Mouse (Mus musculus): ENCODE measurements around the gene Pxn. TPM values are rescaled to one million over a fixed set of nuclear protein-coding genes. Genes with fewer than 3 reads are reported as not detected.
"Not testable (repeated sequence)": the region's sequence is repeated elsewhere in the genome, so short reads cannot be mapped to it uniquely, and the experiment has no call there.

Gene Pxn
- polyA plus RNA-seq, 1 experiment from 2014 or later = 11.3 TPM

DNA sequence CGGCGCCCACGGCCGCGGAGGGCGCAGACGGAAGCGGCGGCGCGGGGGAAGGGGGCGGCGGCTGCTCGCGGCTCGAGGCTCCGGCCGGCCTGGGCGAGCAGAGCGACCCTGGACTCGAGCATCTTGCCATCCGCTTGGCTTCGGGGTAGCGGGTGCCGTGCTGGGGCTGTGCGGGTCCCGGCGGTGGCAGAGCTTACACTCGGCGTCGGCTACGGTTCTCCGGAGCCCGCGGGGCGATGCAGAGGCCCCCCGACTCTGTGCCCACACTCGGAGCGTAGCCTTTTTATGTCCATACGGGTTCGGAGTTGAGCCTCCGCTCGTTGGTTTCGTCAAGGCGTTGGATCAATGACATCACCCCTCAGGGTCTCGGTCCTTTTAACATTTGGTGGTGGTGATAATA lies 58.9 kb downstream of the Pxn start:
- no peaks in the 10 kb centered on the region for H3K27me3 ChIP-seq (ENCODE audit: control insufficient read depth, insufficient read depth, low read length)
- peak; percentile 22; the same call in 1 of the 2 replicates for ATAC-seq (ENCODE audit: low FRiP score, low TSS enrichment)
- peak overlapping the region; percentile 96 for H3K4me3 ChIP-seq (replicated peaks; ENCODE audit: low read depth, low read length)
- peak; percentile 30 for DNase-seq
- H3K27ac ChIP-seq (replicated peaks; ENCODE audit: low read depth, low read length) = peak overlapping the region; percentile 77
- H3K36me3 ChIP-seq (ENCODE audit: control insufficient read depth, insufficient read depth, low read length) = peaks cover 35% of the 10 kb centered on the region
- no peaks in the 10 kb centered on the region for H3K9me3 ChIP-seq (ENCODE audit: control insufficient read depth, low read length)
- H3K4me1 ChIP-seq (ENCODE audit: control insufficient read depth, insufficient read depth, low read length) = peaks cover 14% of the 10 kb centered on the region
- H3K4me2 ChIP-seq (ENCODE audit: low read length) = peak overlapping the region; percentile 84
- WGBS = under 1% methylated on average over 39 of the region's 46 CpGs
- peak overlapping the region; percentile 88 for H3K9ac ChIP-seq (replicated peaks; ENCODE audit: low read length)

DNA sequence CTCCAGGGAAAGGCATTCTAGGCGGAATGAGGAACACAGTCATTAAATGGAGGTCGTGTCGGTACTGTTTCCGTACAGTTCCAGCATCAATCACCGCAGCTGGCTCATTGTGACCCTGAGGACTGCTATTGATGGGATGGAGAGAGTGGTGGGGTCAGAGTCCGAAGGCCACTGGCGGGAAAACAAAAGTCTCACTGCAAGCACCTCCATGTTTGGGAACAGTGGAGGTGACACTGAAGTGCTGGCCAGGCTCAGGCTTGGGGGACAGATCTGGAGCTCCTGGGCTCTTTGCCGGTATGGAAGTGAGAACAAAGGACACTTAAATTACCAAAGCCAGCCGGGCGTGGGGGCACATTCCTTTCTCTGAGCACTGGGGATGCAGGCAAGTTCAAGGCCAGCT lies 62.2 kb downstream of the Pxn start:
- H3K4me3 ChIP-seq (replicated peaks; ENCODE audit: low read depth, low read length) = no peak overlapping the region
- no peaks in the 10 kb centered on the region for H3K27me3 ChIP-seq (ENCODE audit: control insufficient read depth, insufficient read depth, low read length)
- no peak for ATAC-seq (ENCODE audit: low FRiP score, low TSS enrichment)
- H3K9me3 ChIP-seq (ENCODE audit: control insufficient read depth, low read length) = no peaks in the 10 kb centered on the region
- no peak overlapping the region for H3K9ac ChIP-seq (replicated peaks; ENCODE audit: low read length)
- H3K4me2 ChIP-seq (ENCODE audit: low read length) = no peak overlapping the region
- H3K36me3 ChIP-seq (ENCODE audit: control insufficient read depth, insufficient read depth, low read length) = peaks cover 28% of the 10 kb centered on the region
- no peak overlapping the region for H3K27ac ChIP-seq (replicated peaks; ENCODE audit: low read depth, low read length)
- no peak for DNase-seq
- 71% methylated on average over 10 of the region's 10 CpGs for WGBS
- peaks cover 10% of the 10 kb centered on the region for H3K4me1 ChIP-seq (ENCODE audit: control insufficient read depth, insufficient read depth, low read length)

DNA sequence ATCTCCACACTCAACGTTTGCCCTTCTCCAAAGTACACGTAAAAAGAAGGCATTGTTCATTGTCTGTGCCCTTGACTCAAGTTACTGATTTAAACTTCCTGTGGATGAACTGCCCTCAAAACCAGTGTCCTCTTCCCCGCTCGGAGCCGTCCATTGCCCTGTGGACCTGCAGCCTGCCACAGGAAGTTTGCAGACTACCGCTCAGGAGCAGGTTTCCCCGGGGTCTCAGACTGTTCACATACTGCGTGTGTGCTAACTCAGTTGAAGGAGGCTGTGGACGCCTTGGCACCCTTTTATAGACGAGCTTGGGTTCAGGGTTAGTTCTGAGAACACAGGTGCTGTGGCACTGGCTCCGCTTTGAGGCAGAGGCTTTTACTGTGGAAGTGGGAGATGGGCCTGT lies 62.8 kb downstream of the Pxn start:
- no peak for DNase-seq
- ATAC-seq (ENCODE audit: low FRiP score, low TSS enrichment) = no peak
- peaks cover 29% of the 10 kb centered on the region for H3K36me3 ChIP-seq (ENCODE audit: control insufficient read depth, insufficient read depth, low read length)
- no peak overlapping the region for H3K9ac ChIP-seq (replicated peaks; ENCODE audit: low read length)
- H3K27ac ChIP-seq (replicated peaks; ENCODE audit: low read depth, low read length) = no peak overlapping the region
- H3K9me3 ChIP-seq (ENCODE audit: control insufficient read depth, low read length) = no peaks in the 10 kb centered on the region
- WGBS = 87% methylated on average over 11 of the region's 11 CpGs
- peaks cover 10% of the 10 kb centered on the region for H3K4me1 ChIP-seq (ENCODE audit: control insufficient read depth, insufficient read depth, low read length)
- no peak overlapping the region for H3K4me2 ChIP-seq (ENCODE audit: low read length)
- no peak overlapping the region for H3K4me3 ChIP-seq (replicated peaks; ENCODE audit: low read depth, low read length)
- no peaks in the 10 kb centered on the region for H3K27me3 ChIP-seq (ENCODE audit: control insufficient read depth, insufficient read depth, low read length)

DNA sequence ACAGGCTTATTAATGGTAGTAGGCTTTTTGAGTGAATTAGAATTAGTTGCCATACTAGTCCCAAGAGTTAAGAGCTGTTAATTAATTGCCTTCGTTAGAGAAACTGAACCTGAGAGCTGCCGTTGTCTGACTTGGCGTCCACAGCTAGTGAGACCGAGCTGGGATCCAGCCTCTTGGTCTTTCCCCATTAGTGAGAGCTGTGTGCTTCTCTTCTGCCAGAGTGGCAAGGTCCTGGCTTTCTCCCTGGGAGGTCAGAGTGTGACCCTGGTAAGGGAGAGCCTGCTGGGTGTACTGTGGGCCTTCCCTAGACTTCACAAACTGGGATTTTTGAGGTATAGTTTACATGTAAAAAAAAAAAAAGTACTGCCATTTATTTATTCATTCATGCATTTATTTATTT lies 63.2 kb downstream of the Pxn start:
- H3K4me1 ChIP-seq (ENCODE audit: control insufficient read depth, insufficient read depth, low read length) = peaks cover 6% of the 10 kb centered on the region
- no peak overlapping the region for H3K4me2 ChIP-seq (ENCODE audit: low read length)
- 80% methylated on average over 4 of the region's 4 CpGs for WGBS
- no peaks in the 10 kb centered on the region for H3K9me3 ChIP-seq (ENCODE audit: control insufficient read depth, low read length)
- DNase-seq (no peak), ATAC-seq (ENCODE audit: low FRiP score, low TSS enrichment) (no peak)
- peaks cover 33% of the 10 kb centered on the region for H3K36me3 ChIP-seq (ENCODE audit: control insufficient read depth, insufficient read depth, low read length)
- H3K27ac ChIP-seq (replicated peaks; ENCODE audit: low read depth, low read length) = no peak overlapping the region
- no peak overlapping the region for H3K9ac ChIP-seq (replicated peaks; ENCODE audit: low read length)
- H3K27me3 ChIP-seq (ENCODE audit: control insufficient read depth, insufficient read depth, low read length) = no peaks in the 10 kb centered on the region
- H3K4me3 ChIP-seq (replicated peaks; ENCODE audit: low read depth, low read length) = no peak overlapping the region

DNA sequence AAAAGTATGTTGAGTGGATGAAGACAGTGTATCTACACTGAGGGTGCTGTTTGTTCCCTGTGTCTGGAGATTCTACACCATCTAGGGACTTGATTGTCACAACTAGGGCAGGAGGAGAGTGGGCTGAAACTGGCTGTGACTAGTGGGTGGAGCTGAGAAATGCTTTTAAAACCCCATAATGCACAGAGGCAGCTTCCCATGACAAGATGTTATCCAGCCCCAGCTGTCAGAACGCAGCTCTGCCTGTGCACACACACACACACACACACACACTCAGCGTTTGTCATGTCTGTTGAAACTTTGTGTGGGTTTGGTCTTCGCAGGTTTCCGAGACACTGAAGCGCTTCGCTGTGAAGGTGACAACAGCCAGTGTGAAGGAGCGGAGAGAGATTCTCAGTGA lies 64.6 kb downstream of the Pxn start:
- no peaks in the 10 kb centered on the region for H3K9me3 ChIP-seq (ENCODE audit: control insufficient read depth, low read length)
- H3K36me3 ChIP-seq (ENCODE audit: control insufficient read depth, insufficient read depth, low read length) = peaks cover 45% of the 10 kb centered on the region
- no peak overlapping the region for H3K9ac ChIP-seq (replicated peaks; ENCODE audit: low read length)
- no peak overlapping the region for H3K27ac ChIP-seq (replicated peaks; ENCODE audit: low read depth, low read length)
- H3K4me3 ChIP-seq (replicated peaks; ENCODE audit: low read depth, low read length) = no peak overlapping the region
- H3K27me3 ChIP-seq (ENCODE audit: control insufficient read depth, insufficient read depth, low read length) = no peaks in the 10 kb centered on the region
- ATAC-seq (ENCODE audit: low FRiP score, low TSS enrichment) (no peak), DNase-seq (no peak)
- 97% methylated on average over 7 of the region's 7 CpGs for WGBS
- no peak overlapping the region for H3K4me2 ChIP-seq (ENCODE audit: low read length)
- H3K4me1 ChIP-seq (ENCODE audit: control insufficient read depth, insufficient read depth, low read length) = no peaks in the 10 kb centered on the region

DNA sequence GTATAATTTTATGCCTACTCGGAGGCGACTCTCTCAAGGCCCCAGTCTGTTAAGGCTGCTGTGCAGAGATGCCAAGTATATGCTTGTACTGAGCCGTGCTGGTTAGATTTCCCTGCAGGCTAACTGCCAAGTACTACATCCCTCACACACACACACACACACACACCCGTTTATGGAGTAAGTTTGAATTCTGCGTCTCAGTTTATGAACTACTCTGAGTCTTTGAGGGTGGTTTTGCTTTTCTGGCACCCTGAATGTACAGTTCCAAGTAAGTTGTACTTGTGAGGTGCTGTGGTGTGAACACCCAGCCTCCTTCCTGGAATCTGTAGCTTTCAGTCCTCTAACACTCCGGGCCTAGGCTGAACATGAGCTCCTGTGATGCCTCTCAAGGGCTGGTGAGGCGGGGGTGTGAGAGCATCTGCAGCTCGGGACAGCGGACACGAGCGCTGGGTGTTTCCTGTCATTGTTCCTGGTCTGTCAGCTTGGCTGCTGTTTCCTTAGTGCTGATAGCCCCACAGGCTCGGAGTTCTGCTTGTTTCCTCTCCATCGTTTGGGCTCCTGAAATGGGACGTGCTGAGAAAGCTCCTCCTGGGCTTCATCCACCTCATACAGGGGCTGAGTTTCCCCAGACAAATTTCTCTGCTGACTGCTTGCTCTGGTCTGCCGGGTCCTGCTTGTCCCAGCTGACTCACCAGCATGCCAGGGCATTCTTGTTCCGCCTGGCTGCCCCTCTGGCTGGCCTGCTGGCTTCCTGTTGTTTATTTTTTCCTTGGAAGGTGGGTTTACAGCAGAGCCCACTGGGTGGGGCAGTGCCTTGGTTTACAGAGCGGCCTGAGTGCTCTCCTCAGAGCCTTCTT lies 66.4 kb downstream of the Pxn start:
- Histone ChIP-seq H3K4me1 (ENCODE audit: control insufficient read depth, insufficient read depth, low read length) (no peaks in the 10 kb centered on the region), H3K4me2 (ENCODE audit: low read length) (no peak overlapping the region), H3K36me3 (ENCODE audit: control insufficient read depth, insufficient read depth, low read length) (peaks cover 63% of the 10 kb centered on the region), H3K9me3 (ENCODE audit: control insufficient read depth, low read length) (no peaks in the 10 kb centered on the region), H3K27ac (replicated peaks; ENCODE audit: low read depth, low read length) (no peak overlapping the region), H3K9ac (replicated peaks; ENCODE audit: low read length) (no peak overlapping the region), H3K4me3 (replicated peaks; ENCODE audit: low read depth, low read length) (no peak overlapping the region), H3K27me3 (ENCODE audit: control insufficient read depth, insufficient read depth, low read length) (no peaks in the 10 kb centered on the region)
- ATAC-seq (ENCODE audit: low FRiP score, low TSS enrichment) (no peak), DNase-seq (no peak)
- 71% methylated on average over 17 of the region's 17 CpGs for WGBS

DNA sequence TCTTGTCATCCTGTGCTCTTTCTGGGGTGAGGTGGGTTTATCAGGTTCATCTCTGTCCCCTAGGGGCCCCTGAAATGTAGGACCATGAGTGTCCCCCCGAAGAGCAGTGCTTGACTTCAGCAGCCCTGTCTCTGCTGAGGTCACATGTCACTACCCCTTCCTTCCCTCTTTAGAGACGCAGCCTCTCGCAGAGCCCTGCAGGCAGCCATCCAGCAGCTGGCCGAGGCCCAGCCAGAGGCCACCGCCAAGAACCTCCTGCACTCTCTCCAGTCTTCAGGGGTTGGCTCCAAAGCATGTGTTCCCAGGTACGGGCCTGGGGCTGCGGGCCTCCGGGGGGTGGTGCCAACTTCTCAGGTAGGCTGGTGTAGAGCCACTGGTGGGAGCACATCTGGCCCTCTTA lies 68.5 kb downstream of the Pxn start:
- H3K4me1 ChIP-seq (ENCODE audit: control insufficient read depth, insufficient read depth, low read length) = no peaks in the 10 kb centered on the region
- no peaks in the 10 kb centered on the region for H3K9me3 ChIP-seq (ENCODE audit: control insufficient read depth, low read length)
- peaks cover 83% of the 10 kb centered on the region for H3K36me3 ChIP-seq (ENCODE audit: control insufficient read depth, insufficient read depth, low read length)
- ATAC-seq (ENCODE audit: low FRiP score, low TSS enrichment) = no peak
- H3K27me3 ChIP-seq (ENCODE audit: control insufficient read depth, insufficient read depth, low read length) = no peaks in the 10 kb centered on the region
- H3K4me3 ChIP-seq (replicated peaks; ENCODE audit: low read depth, low read length) = no peak overlapping the region
- WGBS = 93% methylated on average over 8 of the region's 8 CpGs
- H3K27ac ChIP-seq (replicated peaks; ENCODE audit: low read depth, low read length) = no peak overlapping the region
- no peak overlapping the region for H3K9ac ChIP-seq (replicated peaks; ENCODE audit: low read length)
- H3K4me2 ChIP-seq (ENCODE audit: low read length) = no peak overlapping the region
- DNase-seq = no peak

DNA sequence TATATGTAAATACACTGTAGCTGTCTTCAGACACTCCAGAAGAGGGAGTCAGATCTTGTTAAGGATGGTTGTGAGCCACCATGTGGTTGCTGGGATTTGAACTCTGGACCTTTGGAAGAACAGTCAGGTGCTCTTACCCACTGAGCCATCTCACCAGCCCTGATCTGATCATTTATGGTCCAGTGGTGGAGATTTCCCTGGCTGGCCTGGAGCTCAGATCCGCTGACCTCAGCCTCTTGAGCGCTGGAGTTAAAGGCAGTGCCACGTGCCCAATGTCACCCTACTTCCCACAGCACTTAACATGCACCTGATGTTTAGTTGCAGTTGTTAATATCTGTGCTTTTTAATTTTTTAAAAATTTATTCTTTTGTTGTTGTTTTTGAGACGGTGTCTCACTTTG lies 71.2 kb downstream of the Pxn start:
- not testable (repeated sequence) for H3K9me3 ChIP-seq (ENCODE audit: control insufficient read depth, low read length); ATAC-seq (ENCODE audit: low FRiP score, low TSS enrichment); DNase-seq; H3K4me2 ChIP-seq (ENCODE audit: low read length); H3K27me3 ChIP-seq (ENCODE audit: control insufficient read depth, insufficient read depth, low read length); H3K27ac ChIP-seq (replicated peaks; ENCODE audit: low read depth, low read length); H3K9ac ChIP-seq (replicated peaks; ENCODE audit: low read length); H3K4me3 ChIP-seq (replicated peaks; ENCODE audit: low read depth, low read length); H3K4me1 ChIP-seq (ENCODE audit: control insufficient read depth, insufficient read depth, low read length)
- peaks cover 94% of the 10 kb centered on the region for H3K36me3 ChIP-seq (ENCODE audit: control insufficient read depth, insufficient read depth, low read length)
- 97% methylated on average over 4 of the region's 4 CpGs for WGBS

DNA sequence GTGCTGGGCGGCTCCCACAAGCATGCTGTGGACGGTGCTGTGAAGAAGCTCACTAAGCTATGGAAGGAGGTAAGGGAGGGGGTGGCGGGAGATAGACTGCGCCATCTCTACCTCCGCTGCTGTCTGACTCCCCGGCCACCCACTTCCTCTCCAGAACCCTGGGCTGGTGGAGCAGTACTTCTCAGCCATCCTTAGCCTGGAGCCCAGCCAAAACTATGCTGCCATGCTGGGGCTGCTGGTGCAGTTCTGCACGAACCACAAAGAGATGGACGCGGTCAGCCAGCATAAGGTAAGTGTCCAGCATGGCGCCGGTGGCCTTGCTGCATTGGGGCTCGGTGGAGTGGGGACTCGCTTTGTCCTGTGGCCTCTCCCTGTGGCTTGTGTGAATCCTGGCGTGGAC lies 72.4 kb downstream of the Pxn start:
- Histone ChIP-seq H3K4me2 (ENCODE audit: low read length) (no peak overlapping the region), H3K9ac (replicated peaks; ENCODE audit: low read length) (no peak overlapping the region), H3K36me3 (ENCODE audit: control insufficient read depth, insufficient read depth, low read length) (peaks cover 96% of the 10 kb centered on the region), H3K4me1 (ENCODE audit: control insufficient read depth, insufficient read depth, low read length) (no peaks in the 10 kb centered on the region), H3K9me3 (ENCODE audit: control insufficient read depth, low read length) (peaks cover 11% of the 10 kb centered on the region), H3K27me3 (ENCODE audit: control insufficient read depth, insufficient read depth, low read length) (no peaks in the 10 kb centered on the region), H3K27ac (replicated peaks; ENCODE audit: low read depth, low read length) (no peak overlapping the region), H3K4me3 (replicated peaks; ENCODE audit: low read depth, low read length) (no peak overlapping the region)
- 96% methylated on average over 14 of the region's 14 CpGs for WGBS
- DNase-seq = no peak
- no peak for ATAC-seq (ENCODE audit: low FRiP score, low TSS enrichment)
